Mouse (Mus musculus): Measurements from ENCODE around the gene Taz.

- no peak for TF ChIP-seq EP300 (IDR thresholded peaks at IDR 0.05; ENCODE audit: low read depth)
- TF ChIP-seq CTCF (IDR thresholded peaks at IDR 0.05; ENCODE audit: low read depth), result no peak
Observed at GRCm38 (mm10) chrX:74329215-74329671, 47.5 kb downstream of the Taz start.

Measured in heart, postnatal 0 days (tissue).